Mouse (Mus musculus) hindbrain, postnatal 0 days (tissue): Measurements from ENCODE around the gene D930007J09Rik. TPM values are rescaled to one million over a fixed set of nuclear protein-coding genes. Genes with fewer than 3 reads are reported as not detected.

Experiments used
- ATAC-seq: fragments of 200-750 bp; cut with Nextera tagmentation; 2 replicates; pipeline ENCODE4 v1.8.0; 2017; ENCODE audit warnings: mild to moderate bottlenecking, moderate TSS enrichment, moderate library complexity
- DNase-seq: peaks from one replicate; pipeline ENCODE4 v3.0.0-alpha.2; 2015; ENCODE audit warnings: low spot score
- H3K27ac ChIP-seq: fragments of 300-500 bp; sonication (generic); 2 replicates; pipeline ENCODE4 v1.5.1; 2014; ENCODE audit warnings: mild to moderate bottlenecking
- H3K27me3 ChIP-seq: fragments of 300-500 bp; sonication (generic); 2 replicates; pipeline ENCODE4 v1.6.1; 2014; ENCODE audit warnings: low read length, mixed read lengths; ENCODE audit not compliant: insufficient read depth
- H3K36me3 ChIP-seq: fragments of 300-500 bp; sonication (generic); 2 replicates; pipeline ENCODE4 v1.6.1; 2014; ENCODE audit warnings: low read length, mixed read lengths; ENCODE audit not compliant: insufficient read depth
- H3K4me1 ChIP-seq: fragments of 300-500 bp; sonication (generic); 2 replicates; pipeline ENCODE4 v1.6.1; 2014; ENCODE audit warnings: antibody characterized with exemption, low read length, mixed read lengths; ENCODE audit not compliant: insufficient read depth
- H3K4me2 ChIP-seq: fragments of 300-500 bp; sonication (generic); 2 replicates; pipeline ENCODE4 v1.6.1; 2014; ENCODE audit warnings: low read depth, mild to moderate bottlenecking, low read length, moderate library complexity, mixed read lengths
- H3K4me3 ChIP-seq: fragments of 300-500 bp; sonication (generic); 2 replicates; pipeline ENCODE4 v1.5.1; 2014; ENCODE audit warnings: low read length
- H3K9ac ChIP-seq: fragments of 300-500 bp; sonication (generic); replicated peaks from 2 replicates; pipeline ENCODE4 v1.6.1; 2014; ENCODE audit warnings: mild to moderate bottlenecking, low read length, moderate library complexity, mixed read lengths
- H3K9me3 ChIP-seq: fragments of 300-500 bp; sonication (generic); 2 replicates; pipeline ENCODE4 v1.6.1; 2016; ENCODE audit warnings: low read length, mixed read lengths
- CTCF ChIP-seq: IDR thresholded peaks from 2 replicates; pipeline ENCODE4 v1.5.1; 2016; ENCODE audit warnings: antibody characterized with exemption, control low read depth, low read depth
- WGBS: fragments of 180-500 bp; shearing (Covaris S2); extraction: QIAGEN DNeasy Blood & Tissue Kit; methylation state at CpG from one replicate; pipeline ENCODE4 v1.1.7; 2014; 5-methylcytosine and 5-hydroxymethylcytosine counted together
- polyA plus RNA-seq: library from polyadenylated mRNA; unstranded; fragments of >200 nt; fragmentation: Nextera tagmentation; extraction: Ambion mirVana; gene quantifications from 2 replicates; pipeline ENCODE4 v1.2.1, GENCODE M21; 2015
- total RNA-seq: library from RNA; depleted of rRNA; stranded (reverse); fragments of >200 nt; gene quantifications from 2 replicates; pipeline ENCODE4 v1.2.3, GENCODE M21; 2014

D930007J09Rik gene
- total and polyA plus RNA-seq, 2 experiments from 2014 or later: not detected

- TF ChIP-seq CTCF: no peak
- Histone ChIP-seq H3K9ac (no peak overlapping the region), H3K4me2 (no peak overlapping the region), H3K27me3 (no peaks in the 10 kb centered on the region), H3K9me3 (no peaks in the 10 kb centered on the region), H3K27ac (no peak overlapping the region), H3K36me3 (no peaks in the 10 kb centered on the region), H3K4me1 (no peaks in the 10 kb centered on the region), H3K4me3 (no peak overlapping the region)
- 91% methylated on average over 4 of the region's 4 CpGs for WGBS
- DNase-seq: no peak
- ATAC-seq: no peak
These were observed 26.2 kb upstream of the D930007J09Rik start for GRCm38 (mm10) chr13:32828886-32829285.

GRCm38 (mm10) chr13:32827951-32828350 lies 25.3 kb upstream of the D930007J09Rik start:
- TF ChIP-seq CTCF: peak; percentile 76
- Histone ChIP-seq H3K4me2 (no peak overlapping the region), H3K36me3 (no peaks in the 10 kb centered on the region), H3K4me1 (no peaks in the 10 kb centered on the region), H3K27me3 (no peaks in the 10 kb centered on the region), H3K4me3 (no peak overlapping the region), H3K9me3 (no peaks in the 10 kb centered on the region), H3K27ac (no peak overlapping the region), H3K9ac (no peak overlapping the region)
- 54% methylated on average over 4 of the region's 4 CpGs for WGBS
- DNase-seq (peak; percentile 65), ATAC-seq (peak; percentile 39; the same call in 1 of the 2 replicates)

- H3K9ac ChIP-seq: no peak overlapping the region
- no peaks in the 10 kb centered on the region for H3K4me1 ChIP-seq
- no peaks in the 10 kb centered on the region for H3K9me3 ChIP-seq
- no peak overlapping the region for H3K27ac ChIP-seq
- no peak for ATAC-seq
- DNase-seq: no peak
- no peaks in the 10 kb centered on the region for H3K36me3 ChIP-seq
- H3K4me3 ChIP-seq: no peak overlapping the region
- no peak overlapping the region for H3K4me2 ChIP-seq
- TF ChIP-seq CTCF: peak; percentile 23
- 86% methylated on average over 3 of the region's 3 CpGs for WGBS
- H3K27me3 ChIP-seq: no peaks in the 10 kb centered on the region
These were observed 24.6 kb upstream of the D930007J09Rik start for GRCm38 (mm10) chr13:32827111-32827822.

- Histone ChIP-seq H3K27ac (no peak overlapping the region), H3K4me1 (no peaks in the 10 kb centered on the region), H3K9me3 (no peaks in the 10 kb centered on the region), H3K27me3 (no peaks in the 10 kb centered on the region), H3K4me2 (no peak overlapping the region), H3K9ac (no peak overlapping the region), H3K4me3 (no peak overlapping the region), H3K36me3 (peaks cover 12% of the 10 kb centered on the region)
- DNase-seq: no peak
- no peak for ATAC-seq
- no peak for TF ChIP-seq CTCF
- 93% methylated on average over 8 of the region's 8 CpGs for WGBS
These were observed 22.9 kb upstream of the D930007J09Rik start for GRCm38 (mm10) chr13:32825546-32825945.

- Histone ChIP-seq H3K9me3 (no peaks in the 10 kb centered on the region), H3K4me3 (no peak overlapping the region), H3K4me1 (no peaks in the 10 kb centered on the region), H3K9ac (no peak overlapping the region), H3K36me3 (peaks cover 17% of the 10 kb centered on the region), H3K27me3 (no peaks in the 10 kb centered on the region), H3K4me2 (no peak overlapping the region), H3K27ac (no peak overlapping the region)
- no peak for TF ChIP-seq CTCF
- DNase-seq: no peak
- WGBS: 81% methylated on average over 6 of the region's 6 CpGs
- no peak for ATAC-seq
These were observed 22.0 kb upstream of the D930007J09Rik start for GRCm38 (mm10) chr13:32824377-32825330.

- DNase-seq (no peak), ATAC-seq (no peak)
- no peaks in the 10 kb centered on the region for H3K9me3 ChIP-seq
- WGBS: 89% methylated on average over 6 of the region's 6 CpGs
- peaks cover 26% of the 10 kb centered on the region for H3K36me3 ChIP-seq
- no peaks in the 10 kb centered on the region for H3K27me3 ChIP-seq
- no peak overlapping the region for H3K9ac ChIP-seq
- H3K27ac ChIP-seq: no peak overlapping the region
- no peaks in the 10 kb centered on the region for H3K4me1 ChIP-seq
- no peak overlapping the region for H3K4me2 ChIP-seq
- no peak overlapping the region for H3K4me3 ChIP-seq
- no peak for TF ChIP-seq CTCF
These were observed 20.5 kb upstream of the D930007J09Rik start for GRCm38 (mm10) chr13:32823126-32823525.
